Mouse (Mus musculus): ENCODE data around the gene Stat3.

DNA sequence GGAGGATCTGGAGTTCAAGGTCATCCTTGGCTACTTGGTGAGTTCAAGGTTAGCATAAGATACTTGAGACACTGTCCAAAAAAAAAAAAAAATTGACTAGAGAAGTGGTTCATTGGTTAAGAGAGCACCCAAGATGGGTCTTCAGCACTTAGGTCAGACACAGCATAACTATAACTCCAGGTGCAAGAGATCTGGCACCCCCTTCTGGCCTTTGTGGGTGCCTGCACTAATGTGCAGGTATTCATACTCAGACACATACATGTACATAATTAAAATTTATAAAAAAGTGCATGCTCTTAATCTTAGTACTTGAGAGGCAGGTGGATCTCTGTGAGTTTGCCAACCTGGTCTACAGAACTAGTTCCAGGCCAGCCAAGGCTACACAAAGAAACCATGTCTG is 8.2 kb upstream of the Stat3 start:
- TF ChIP-seq CTCF (IDR thresholded peaks at IDR 0.05; ENCODE audit: borderline replicate concordance, insufficient read depth, low read depth, low read length) = no peak
- TF ChIP-seq POLR2A (IDR thresholded peaks at IDR 0.05; ENCODE audit: borderline replicate concordance, insufficient read depth, low read length) = no peak

All from cerebellum, adult 2 months (tissue).